Mouse (Mus musculus): ENCODE measurements around the gene Dnmt3b.
"Not testable (repeated sequence)": the region's sequence is repeated elsewhere in the genome, so short reads cannot be mapped to it uniquely, and the experiment has no call there.

Gene Dnmt3b

GRCm38 (mm10) chr2:153633259-153633658 lies 16.0 kb upstream of the Dnmt3b start:
- DNase-seq (ENCODE audit: low spot score in 2 of 2): no peak

GRCm38 (mm10) chr2:153638977-153639680 lies 10.1 kb upstream of the Dnmt3b start:
- no peak for DNase-seq (ENCODE audit: low spot score in 2 of 2)

GRCm38 (mm10) chr2:153642496-153642895 lies 6.8 kb upstream of the Dnmt3b start:
- DNase-seq (ENCODE audit: low spot score in 2 of 2): no peak

GRCm38 (mm10) chr2:153642999-153643398 lies 6.3 kb upstream of the Dnmt3b start:
- DNase-seq (ENCODE audit: low spot score in 2 of 2): no peak

GRCm38 (mm10) chr2:153648773-153649297 lies 415 bp upstream of the Dnmt3b start:
- DNase-seq (ENCODE audit: low spot score in 2 of 2): no peak

GRCm38 (mm10) chr2:153650014-153650687 lies 901 bp downstream of the Dnmt3b start:
- peak in 1 of 2 experiments; percentile 10 for DNase-seq (ENCODE audit: low spot score in 2 of 2)

- DNase-seq (ENCODE audit: low spot score in 2 of 2): no peak
These were observed 2.4 kb downstream of the Dnmt3b start for GRCm38 (mm10) chr2:153651681-153652080.

- DNase-seq (ENCODE audit: low spot score in 2 of 2): not testable (repeated sequence)
These were observed 8.4 kb downstream of the Dnmt3b start for GRCm38 (mm10) chr2:153657659-153658058.

GRCm38 (mm10) chr2:153660616-153661015 lies 11.4 kb downstream of the Dnmt3b start:
- DNase-seq (ENCODE audit: low spot score in 2 of 2): no peak

- no peak for DNase-seq (ENCODE audit: low spot score in 2 of 2)
These were observed 16.2 kb downstream of the Dnmt3b start for GRCm38 (mm10) chr2:153665401-153665800.

GRCm38 (mm10) chr2:153668754-153669376 lies 19.6 kb downstream of the Dnmt3b start:
- peak in 1 of 2 experiments; percentile 30 for DNase-seq (ENCODE audit: low spot score in 2 of 2)

GRCm38 (mm10) chr2:153670111-153670510 lies 20.9 kb downstream of the Dnmt3b start:
- no peak for DNase-seq (ENCODE audit: low spot score in 2 of 2)

- DNase-seq (ENCODE audit: low spot score in 2 of 2): no peak
These were observed 23.4 kb downstream of the Dnmt3b start for GRCm38 (mm10) chr2:153672619-153673018.

- not testable (repeated sequence) for DNase-seq (ENCODE audit: low spot score in 2 of 2)
These were observed 26.1 kb downstream of the Dnmt3b start for GRCm38 (mm10) chr2:153675364-153675763.

- no peak for DNase-seq (ENCODE audit: low spot score in 2 of 2)
These were observed 27.7 kb downstream of the Dnmt3b start for GRCm38 (mm10) chr2:153676944-153677343.

- DNase-seq (ENCODE audit: low spot score in 2 of 2): no peak
These were observed 28.3 kb downstream of the Dnmt3b start for GRCm38 (mm10) chr2:153677550-153677949.

GRCm38 (mm10) chr2:153679959-153680358 lies 30.7 kb downstream of the Dnmt3b start:
- DNase-seq (ENCODE audit: low spot score in 2 of 2): no peak

GRCm38 (mm10) chr2:153693413-153693812 lies 44.2 kb downstream of the Dnmt3b start:
- DNase-seq (ENCODE audit: low spot score in 2 of 2): not testable (repeated sequence)

- DNase-seq (ENCODE audit: low spot score in 2 of 2): peak in 1 of 2 experiments; percentile 5
These were observed 45.3 kb downstream of the Dnmt3b start for GRCm38 (mm10) chr2:153694462-153695085.

GRCm38 (mm10) chr2:153696352-153696751 lies 47.1 kb downstream of the Dnmt3b start, which contains the start of gene Dnmt3c:
TSS of gene Dnmt3c (plus strand) at chr2:153696652.
- no peak for DNase-seq (ENCODE audit: low spot score in 2 of 2)

- DNase-seq (ENCODE audit: low spot score in 2 of 2): no peak
These were observed 54.1 kb downstream of the Dnmt3b start for GRCm38 (mm10) chr2:153703389-153703788.

All from heart, adult 9 months (tissue).